Mouse (Mus musculus) neural tube, embryonic 12.5 days (tissue): ENCODE data around the gene Alox12b. TPM values are rescaled to one million over a fixed set of nuclear protein-coding genes. Genes with fewer than 3 reads are reported as not detected.
A peak's percentile ranks its signal among the peaks of the same experiment; 100 is the strongest.

Experiments
- ATAC-seq: fragments of 200-750 bp; cut with Nextera tagmentation; 2 replicates; pipeline ENCODE4 v1.8.0; 2017; ENCODE audit warnings: low read depth, mild to moderate bottlenecking, moderate TSS enrichment, moderate library complexity; ENCODE audit not compliant: low FRiP score
- H3K27ac ChIP-seq: fragments of 300-500 bp; sonication (generic); 2 replicates; pipeline ENCODE4 v1.5.1; 2016
- H3K27me3 ChIP-seq: fragments of 300-500 bp; sonication (generic); replicated peaks from 2 replicates; pipeline ENCODE4 v1.6.1; 2016; ENCODE audit warnings: mild to moderate bottlenecking
- H3K36me3 ChIP-seq: fragments of 300-500 bp; sonication (generic); 2 replicates; pipeline ENCODE4 v1.6.1; 2016; ENCODE audit warnings: mild to moderate bottlenecking
- H3K4me1 ChIP-seq: fragments of 300-500 bp; sonication (generic); 2 replicates; pipeline ENCODE4 v1.6.1; 2016
- H3K4me2 ChIP-seq: fragments of 300-500 bp; sonication (generic); replicated peaks from 2 replicates; pipeline ENCODE4 v1.6.1; 2016; ENCODE audit warnings: mild to moderate bottlenecking
- H3K4me3 ChIP-seq: fragments of 300-500 bp; sonication (generic); 2 replicates; pipeline ENCODE4 v1.5.1; 2016
- H3K9ac ChIP-seq: fragments of 300-500 bp; sonication (generic); 2 replicates; pipeline ENCODE4 v1.6.1; 2016; ENCODE audit warnings: mild to moderate bottlenecking
- H3K9me3 ChIP-seq: fragments of 300-500 bp; sonication (generic); 2 replicates; pipeline ENCODE4 v1.6.1; 2016; ENCODE audit warnings: mild to moderate bottlenecking
- WGBS: fragments of 180-500 bp; shearing (Covaris S2); methylation state at CpG from one replicate; pipeline ENCODE4 v1.1.7; 2016; 5-methylcytosine and 5-hydroxymethylcytosine counted together
- polyA plus RNA-seq: library from polyadenylated mRNA; unstranded; fragments of >200 nt; fragmentation: Nextera tagmentation; extraction: Ambion mirVana; gene quantifications from 2 replicates; pipeline ENCODE4 v1.2.1, GENCODE M21; 2016

Gene Alox12b
- polyA plus RNA-seq, 1 experiment from 2014 or later = 0.20 TPM

DNA sequence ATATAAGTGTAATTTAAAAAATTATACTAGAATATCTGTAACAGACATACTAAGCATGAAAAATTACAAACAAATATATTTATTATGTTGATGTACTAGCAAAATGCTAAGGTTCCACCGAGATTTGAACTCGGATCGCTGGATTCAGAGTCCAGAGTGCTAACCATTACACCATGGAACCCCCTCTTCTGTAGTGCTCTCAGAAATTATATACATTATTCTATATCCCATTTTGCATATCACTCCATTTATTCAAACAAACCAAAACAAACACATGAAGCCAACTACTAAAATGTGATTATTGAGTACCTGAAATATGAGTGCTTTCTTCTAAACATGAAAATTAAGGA, 32.3 kb upstream of the Alox12b start:
- WGBS = under 1% methylated on average over 3 of the region's 3 CpGs
- H3K4me1 ChIP-seq = peaks cover 31% of the 10 kb centered on the region
- peak overlapping the region; percentile 97; the same call in 1 of the 2 replicates for H3K4me2 ChIP-seq
- H3K4me3 ChIP-seq = no peak overlapping the region
- H3K36me3 ChIP-seq = no peaks in the 10 kb centered on the region
- ATAC-seq = peak; percentile 46; the same call in 1 of the 2 replicates
- no peak overlapping the region for H3K27ac ChIP-seq
- no peak overlapping the region for H3K9ac ChIP-seq
- H3K27me3 ChIP-seq = peaks cover 15% of the 10 kb centered on the region; the same call in 1 of the 2 replicates
- no peaks in the 10 kb centered on the region for H3K9me3 ChIP-seq

DNA sequence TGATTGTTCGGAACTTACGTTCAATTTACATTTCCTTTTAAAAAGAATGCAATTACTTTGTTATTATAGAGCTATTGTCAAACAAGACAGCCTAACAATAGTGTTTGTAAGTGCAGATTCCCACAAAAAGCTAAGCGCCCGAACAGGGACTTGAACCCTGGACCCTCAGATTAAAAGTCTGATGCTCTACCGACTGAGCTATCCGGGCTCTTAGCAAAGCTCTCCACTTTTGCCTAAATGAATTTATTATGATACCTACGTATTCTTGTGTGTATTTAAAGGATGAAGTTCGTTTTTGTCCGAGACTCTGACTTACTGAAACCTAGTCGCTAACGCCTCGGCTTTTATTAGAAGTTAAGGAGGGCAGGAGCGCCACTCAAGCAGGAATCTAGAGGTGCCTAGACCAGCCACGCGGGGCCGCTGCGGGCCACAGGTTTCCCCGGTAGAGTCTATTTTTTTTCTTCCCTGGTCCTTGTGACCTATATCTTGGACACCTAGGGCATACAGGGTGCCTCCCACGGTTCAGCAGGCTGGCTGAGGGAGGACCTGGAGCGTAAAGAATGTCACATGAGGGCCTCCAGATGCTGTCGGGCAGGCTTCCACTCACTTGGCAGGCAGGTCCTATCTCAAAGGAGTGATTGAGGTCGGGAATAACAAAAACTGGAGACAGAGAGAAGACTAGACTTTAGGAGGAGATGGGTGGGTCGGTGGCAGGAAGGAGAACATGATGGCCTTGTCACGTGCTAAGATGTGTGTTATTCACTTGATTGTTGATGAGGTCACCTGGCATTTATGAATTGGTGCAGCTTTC, 31.5 kb upstream of the Alox12b start:
- H3K4me3 ChIP-seq = peak overlapping the region; percentile 57
- ATAC-seq = no peak
- peaks cover 11% of the 10 kb centered on the region; the same call in 1 of the 2 replicates for H3K27me3 ChIP-seq
- H3K36me3 ChIP-seq = no peaks in the 10 kb centered on the region
- H3K4me1 ChIP-seq = peaks cover 24% of the 10 kb centered on the region
- H3K27ac ChIP-seq = no peak overlapping the region
- under 1% methylated on average over 24 of the region's 24 CpGs for WGBS
- no peaks in the 10 kb centered on the region for H3K9me3 ChIP-seq
- peak overlapping the region; percentile 88 for H3K4me2 ChIP-seq
- H3K9ac ChIP-seq = peak overlapping the region; percentile 49

DNA sequence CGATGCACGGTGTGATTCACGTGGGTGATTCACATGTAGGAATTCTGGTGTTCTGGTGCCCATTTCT, 31.1 kb upstream of the Alox12b start, which contains the start of gene Aloxe3:
TSS of gene Aloxe3 (plus strand) at position 45 of the 67 bp plus-strand sequence.
- WGBS = 3% methylated on average over 3 of the region's 3 CpGs
- no peak within 1 kb of the TSS for H3K27ac ChIP-seq

DNA sequence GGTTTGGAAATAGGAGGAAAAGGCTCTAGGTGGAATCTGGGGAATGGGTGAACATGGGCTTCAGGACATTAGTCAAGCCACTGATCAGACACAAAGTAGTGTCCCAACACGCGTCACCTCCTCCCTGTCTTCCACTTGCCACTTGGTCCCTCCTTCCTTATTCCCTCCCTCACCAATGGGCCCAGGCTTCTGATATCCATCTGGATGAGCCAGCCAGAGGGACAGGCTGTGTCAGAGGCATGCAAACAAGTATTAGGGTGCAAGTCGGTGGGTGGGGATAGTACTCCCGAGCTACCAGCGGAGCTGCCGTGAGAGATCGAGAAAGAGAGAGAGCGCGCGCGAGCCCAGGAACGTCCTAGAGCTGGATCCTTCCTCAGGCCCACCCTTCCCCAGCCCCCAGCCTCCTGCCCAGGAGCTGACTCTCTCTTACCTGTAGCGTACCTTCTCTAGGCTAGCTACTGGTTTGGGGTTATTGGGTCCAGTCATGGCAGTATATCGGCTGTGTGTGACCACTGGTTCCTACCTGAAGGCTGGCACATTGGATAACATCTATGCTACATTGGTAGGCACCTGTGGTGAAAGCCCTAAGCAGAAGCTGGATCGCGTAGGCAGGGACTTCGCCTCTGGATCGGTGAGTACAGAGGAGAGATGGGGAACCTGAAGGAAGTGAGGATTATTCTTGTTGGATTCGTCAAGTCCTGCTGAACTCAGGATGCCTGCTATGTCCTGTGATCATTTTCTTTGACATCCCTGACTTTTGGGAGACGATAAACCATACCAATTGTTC, 30.7 kb upstream of the Alox12b start:
- H3K4me1 ChIP-seq = peaks cover 15% of the 10 kb centered on the region
- 11% methylated on average over 20 of the region's 20 CpGs for WGBS
- H3K9ac ChIP-seq = peak overlapping the region; percentile 49
- peaks cover 7% of the 10 kb centered on the region; the same call in 1 of the 2 replicates for H3K27me3 ChIP-seq
- no peak for ATAC-seq
- no peaks in the 10 kb centered on the region for H3K9me3 ChIP-seq
- H3K4me3 ChIP-seq = peak overlapping the region; percentile 57
- peak overlapping the region; percentile 88 for H3K4me2 ChIP-seq
- H3K27ac ChIP-seq = no peak overlapping the region
- no peaks in the 10 kb centered on the region for H3K36me3 ChIP-seq

More for the DNA sequence above, 31.1 kb upstream of the Alox12b start, which contains the start of gene Aloxe3:
- peaks cover 19% of the 10 kb centered on the region for H3K4me1 ChIP-seq
- H3K4me2 ChIP-seq = peak within 1 kb of the TSS; percentile 88
- H3K36me3 ChIP-seq = no peaks in the 10 kb centered on the region
- H3K27me3 ChIP-seq = peaks cover 7% of the 10 kb centered on the region; the same call in 1 of the 2 replicates
- ATAC-seq = no peak
- peak within 1 kb of the TSS; percentile 49 for H3K9ac ChIP-seq
- no peaks in the 10 kb centered on the region for H3K9me3 ChIP-seq
- H3K4me3 ChIP-seq = peak within 1 kb of the TSS; percentile 57

DNA sequence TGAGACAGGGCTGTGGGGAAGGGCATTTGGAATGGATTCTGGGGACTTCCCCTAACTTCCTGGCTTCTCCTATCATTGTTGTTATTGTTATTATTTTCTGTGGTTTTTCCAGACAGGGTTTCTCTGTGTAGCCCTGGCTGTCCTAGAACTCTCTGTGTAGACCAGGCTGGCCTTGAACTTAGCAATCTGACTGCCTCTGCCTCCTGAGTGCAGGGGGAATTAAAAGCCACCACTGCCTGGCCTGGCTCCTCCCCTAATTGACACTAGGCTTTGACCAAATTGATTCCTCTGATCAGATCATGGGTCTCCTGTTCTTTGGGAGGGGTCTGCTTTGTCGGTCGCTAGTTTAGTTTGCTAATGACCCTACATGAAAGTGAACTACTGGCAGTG, 30.1 kb upstream of the Alox12b start:
- Histone ChIP-seq H3K9ac (no peak overlapping the region), H3K4me2 (peak overlapping the region; percentile 88)
- ATAC-seq = no peak

DNA sequence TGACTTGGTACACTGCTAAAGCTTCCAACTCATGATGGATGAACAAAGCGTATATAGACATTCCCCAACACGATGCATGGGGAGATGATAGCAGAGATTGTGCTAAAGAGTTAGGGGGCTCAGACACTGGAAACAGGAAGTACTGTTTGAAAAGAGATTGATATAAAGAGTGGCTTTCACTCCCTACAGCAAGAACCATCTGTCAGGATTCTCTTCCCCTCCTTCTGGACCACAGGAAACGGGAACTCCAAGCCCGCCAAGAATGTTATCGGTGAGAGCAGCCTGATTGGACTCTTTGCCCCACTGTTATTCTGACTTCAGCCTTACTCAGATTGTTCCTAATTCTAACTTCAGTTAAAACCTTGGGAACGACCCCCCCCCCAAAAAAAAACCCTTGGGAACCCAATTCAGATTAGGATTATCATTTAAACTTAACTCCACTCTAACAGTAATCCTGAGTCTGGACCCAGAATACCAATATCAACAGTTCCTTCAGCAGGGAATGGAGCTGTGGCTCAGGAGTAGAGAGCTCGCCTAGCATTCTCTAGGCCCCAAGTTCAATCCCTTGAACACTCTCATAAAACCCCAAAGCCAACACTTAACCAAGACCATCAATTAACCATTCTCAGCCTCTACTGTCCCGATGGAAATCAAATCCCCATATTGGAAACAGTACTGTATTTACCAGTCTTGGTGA, 28.2 kb upstream of the Alox12b start:
- Histone ChIP-seq H3K4me2 (no peak overlapping the region), H3K4me1 (peaks cover 12% of the 10 kb centered on the region), H3K27ac (no peak overlapping the region), H3K4me3 (no peak overlapping the region), H3K9me3 (no peaks in the 10 kb centered on the region), H3K36me3 (no peaks in the 10 kb centered on the region), H3K9ac (no peak overlapping the region), H3K27me3 (peaks cover 9% of the 10 kb centered on the region)
- 78% methylated on average over 8 of the region's 8 CpGs for WGBS
- no peak for ATAC-seq

More for the DNA sequence above, 30.1 kb upstream of the Alox12b start:
- H3K27ac ChIP-seq = no peak overlapping the region
- 46% methylated on average over 2 of the region's 2 CpGs for WGBS
- no peaks in the 10 kb centered on the region for H3K36me3 ChIP-seq
- peaks cover 10% of the 10 kb centered on the region for H3K4me1 ChIP-seq
- no peak overlapping the region; the same call in 1 of the 2 replicates for H3K4me3 ChIP-seq
- H3K27me3 ChIP-seq = peaks cover 7% of the 10 kb centered on the region; the same call in 1 of the 2 replicates
- H3K9me3 ChIP-seq = no peaks in the 10 kb centered on the region

DNA sequence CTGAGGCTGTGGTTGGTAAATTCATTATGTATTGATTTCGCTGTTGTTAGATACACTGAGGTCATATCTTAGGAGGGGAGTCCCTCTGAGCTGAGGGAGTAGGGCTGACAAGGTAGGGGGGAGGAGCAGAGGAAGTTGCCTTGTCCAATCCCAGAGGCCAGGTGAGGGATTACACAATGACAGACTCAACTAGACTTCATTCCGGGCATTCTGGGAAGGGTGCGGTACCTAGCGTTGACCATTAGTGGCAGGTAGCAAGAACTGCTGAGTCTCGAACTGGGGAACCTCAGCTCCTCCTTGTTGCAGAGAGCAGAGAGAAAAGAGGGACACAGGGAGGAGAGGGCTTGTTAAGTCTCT, 23.2 kb upstream of the Alox12b start:
- 22% methylated on average over 5 of the region's 5 CpGs for whole genome bisulfite sequencing
- peak overlapping the region; percentile 39 for H3K4me3 ChIP-seq
- H3K9ac ChIP-seq = peak overlapping the region; percentile 52; the same call in 1 of the 2 replicates
- ATAC-seq = no peak
- H3K27me3 ChIP-seq = peaks cover 7% of the 10 kb centered on the region; the same call in 1 of the 2 replicates
- H3K4me1 ChIP-seq = peaks cover 8% of the 10 kb centered on the region
- no peaks in the 10 kb centered on the region for H3K9me3 ChIP-seq
- H3K27ac ChIP-seq = no peak overlapping the region
- H3K36me3 ChIP-seq = no peaks in the 10 kb centered on the region
- peak overlapping the region; percentile 73 for H3K4me2 ChIP-seq

DNA sequence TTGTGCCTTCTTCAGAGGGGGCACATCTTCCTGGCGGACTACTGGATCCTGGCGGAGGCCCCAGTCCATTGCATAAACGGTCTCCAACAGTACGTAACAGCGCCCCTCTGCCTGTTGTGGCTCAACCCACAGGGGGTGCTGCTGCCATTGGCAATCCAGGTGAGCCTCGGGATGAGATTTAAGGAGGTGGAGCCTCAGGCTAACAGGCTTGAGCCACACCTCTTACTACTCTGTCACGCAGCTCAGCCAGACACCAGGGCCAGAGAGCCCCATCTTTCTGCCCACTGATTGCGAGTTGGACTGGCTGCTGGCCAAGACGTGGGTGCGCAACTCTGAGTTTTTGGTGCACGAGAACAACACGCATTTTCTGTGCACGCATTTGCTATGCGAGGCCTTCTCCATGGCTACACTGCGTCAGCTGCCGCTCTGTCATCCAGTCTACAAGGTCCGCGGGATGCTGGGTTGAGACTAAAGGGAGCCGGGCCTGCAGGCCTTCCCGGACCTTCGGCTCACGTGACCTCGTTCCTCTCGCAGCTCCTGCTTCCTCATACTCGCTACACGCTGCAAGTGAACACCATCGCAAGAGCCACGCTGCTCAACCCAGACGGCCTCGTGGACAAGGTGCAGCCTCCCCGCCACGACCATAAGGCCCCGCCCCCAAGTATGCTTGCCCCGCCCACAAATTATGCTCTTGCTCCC, 22.7 kb upstream of the Alox12b start:
- Histone ChIP-seq H3K9ac (peak overlapping the region; percentile 52), H3K4me2 (peak overlapping the region; percentile 73)
- WGBS = 3% methylated on average over 34 of the region's 34 CpGs

DNA sequence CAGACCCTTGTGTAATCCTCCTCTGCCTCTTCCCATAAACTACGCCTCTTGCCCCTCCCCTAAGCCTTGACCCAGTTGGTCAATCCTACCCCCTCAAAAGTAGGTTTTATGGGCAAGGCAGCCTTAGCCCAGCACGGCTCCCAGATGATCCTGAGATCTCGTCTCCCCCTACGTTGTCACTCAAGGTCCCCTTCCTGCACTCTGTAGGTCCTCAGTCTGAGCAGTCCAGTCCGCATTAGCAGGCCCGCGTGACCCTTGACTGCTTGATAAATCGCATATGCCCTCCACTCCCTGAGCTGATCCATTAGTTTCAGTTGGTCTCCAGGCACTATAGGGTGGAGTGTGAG, 22.2 kb upstream of the Alox12b start:
- H3K9me3 ChIP-seq = no peaks in the 10 kb centered on the region
- peaks cover 7% of the 10 kb centered on the region; the same call in 1 of the 2 replicates for H3K27me3 ChIP-seq
- peak overlapping the region; percentile 73 for H3K4me2 ChIP-seq
- ATAC-seq = 0 out of 2 replicates have a peak, but pooled peaks have one; percentile 21
- H3K27ac ChIP-seq = no peak overlapping the region
- H3K36me3 ChIP-seq = no peaks in the 10 kb centered on the region
- 31% methylated on average over 8 of the region's 8 CpGs for WGBS
- peak overlapping the region; percentile 39 for H3K4me3 ChIP-seq
- H3K4me1 ChIP-seq = peaks cover 8% of the 10 kb centered on the region
- no peak overlapping the region for H3K9ac ChIP-seq

More for the DNA sequence above, 22.7 kb upstream of the Alox12b start:
- Histone ChIP-seq H3K9me3 (no peaks in the 10 kb centered on the region), H3K36me3 (no peaks in the 10 kb centered on the region), H3K27me3 (peaks cover 7% of the 10 kb centered on the region; the same call in 1 of the 2 replicates), H3K4me3 (peak overlapping the region; percentile 39), H3K4me1 (peaks cover 8% of the 10 kb centered on the region), H3K27ac (no peak overlapping the region)
- peak; percentile 44; the same call in 1 of the 2 replicates for ATAC-seq

DNA sequence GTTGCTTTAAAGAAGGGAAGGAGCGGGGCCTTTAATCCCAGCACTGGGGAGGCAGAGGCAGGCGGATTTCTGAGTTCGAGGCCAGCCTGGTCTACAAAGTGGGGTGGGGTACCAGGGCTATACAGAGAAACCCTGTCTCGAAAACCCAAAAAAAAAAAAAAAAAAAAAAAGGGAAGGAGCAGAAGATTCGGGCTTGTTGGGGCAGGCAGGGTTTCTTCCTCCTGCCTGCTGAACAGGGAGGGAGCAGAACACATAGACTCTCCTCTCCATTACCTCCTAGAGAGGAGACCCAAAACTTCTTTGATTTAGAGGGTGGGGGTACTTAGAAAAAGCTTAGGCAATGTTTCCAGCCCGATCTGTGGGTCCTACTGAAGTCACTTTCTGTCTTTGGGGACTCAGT, 21.4 kb upstream of the Alox12b start:
- Histone ChIP-seq H3K9ac (no peak overlapping the region), H3K4me2 (no peak overlapping the region), H3K4me3 (no peak overlapping the region), H3K27me3 (peaks cover 7% of the 10 kb centered on the region; the same call in 1 of the 2 replicates), H3K27ac (no peak overlapping the region), H3K36me3 (no peaks in the 10 kb centered on the region), H3K4me1 (peaks cover 8% of the 10 kb centered on the region), H3K9me3 (no peaks in the 10 kb centered on the region)
- 90% methylated on average over 6 of the region's 6 CpGs for WGBS
- no peak for ATAC-seq

DNA sequence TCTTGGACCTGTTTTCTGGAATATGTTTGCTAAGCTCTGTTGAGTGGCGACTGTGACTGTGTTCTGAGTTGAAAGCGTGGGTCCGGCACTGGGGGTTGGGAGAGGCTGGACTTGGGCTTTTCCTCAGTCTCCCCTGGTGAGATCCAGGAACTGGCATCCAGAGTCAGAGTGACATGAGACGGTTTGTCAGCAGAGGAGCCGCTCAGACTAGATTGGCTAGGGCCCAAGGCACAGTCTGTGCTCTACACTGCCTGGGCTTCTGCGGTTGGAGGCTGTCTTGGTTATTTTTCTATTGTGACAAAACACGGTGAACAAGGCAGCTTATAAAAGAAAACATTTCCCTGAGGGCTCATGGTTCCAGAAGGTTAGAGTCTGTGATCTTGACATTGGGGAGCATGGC, 9.2 kb upstream of the Alox12b start:
- Histone ChIP-seq H3K9ac (no peak overlapping the region), H3K4me3 (no peak overlapping the region), H3K4me1 (0 out of 2 replicates have a peak, but pooled peaks cover 4% of the 10 kb centered on the region), H3K4me2 (no peak overlapping the region), H3K9me3 (no peaks in the 10 kb centered on the region), H3K27me3 (0 out of 2 replicates have a peak, but pooled peaks cover 5% of the 10 kb centered on the region), H3K36me3 (no peaks in the 10 kb centered on the region), H3K27ac (no peak overlapping the region)
- no peak for ATAC-seq
- 82% methylated on average over 7 of the region's 7 CpGs for WGBS
